Mouse (Mus musculus) liver, postnatal 0 days (tissue): ENCODE results near the gene Lrfn2.

ENCODE experiments used
- CTCF ChIP-seq: sonication (generic); IDR thresholded peaks from 2 replicates; pipeline ENCODE4 v1.5.1; 2016; ENCODE audit warnings: antibody characterized with exemption, low read depth
- EP300 ChIP-seq: IDR thresholded peaks from 2 replicates; pipeline ENCODE4 v1.6.1; 2016; ENCODE audit warnings: antibody characterized with exemption, low read depth, mild to moderate bottlenecking

- TF ChIP-seq EP300 (no peak), CTCF (no peak)
These were observed 1.2 kb upstream of the Lrfn2 start for GRCm38 (mm10) chr17:48930994-48931393.
